Mouse (Mus musculus): ENCODE measurements around the gene Ddx5. TPM values are rescaled to one million over a fixed set of nuclear protein-coding genes. Genes with fewer than 3 reads are reported as not detected.
A peak's percentile ranks its signal among the peaks of the same experiment; 100 is the strongest.
"Not testable (repeated sequence)": the region's sequence is repeated elsewhere in the genome, so short reads cannot be mapped to it uniquely, and the experiment has no call there.

Gene Ddx5
- polyA plus RNA-seq, 1 experiment from 2014 or later, result 431 TPM

- Histone ChIP-seq H3K27me3 (no peaks in the 10 kb centered on the region), H3K9me3 (no peaks in the 10 kb centered on the region), H3K36me3 (peaks cover 39% of the 10 kb centered on the region), H3K4me2 (peak overlapping the region; percentile 85), H3K9ac (peak overlapping the region; percentile 100), H3K4me1 (replicated peaks) (peaks cover 43% of the 10 kb centered on the region), H3K4me3 (peak overlapping the region; percentile 89), H3K27ac (peak overlapping the region; percentile 99)
- under 1% methylated on average over 65 of the region's 65 CpGs for WGBS
- ATAC-seq (ENCODE audit: low FRiP score), result peak; percentile 7
These were observed 1.6 kb downstream of the Ddx5 start for GRCm38 (mm10) chr11:106787131-106788025.

GRCm38 (mm10) chr11:106785043-106785442 is 3.9 kb downstream of the Ddx5 start:
- Histone ChIP-seq H3K4me1 (replicated peaks) (peaks cover 36% of the 10 kb centered on the region), H3K9me3 (no peaks in the 10 kb centered on the region), H3K27ac (no peak overlapping the region), H3K27me3 (no peaks in the 10 kb centered on the region), H3K9ac (0 out of 2 replicates have a peak overlapping the region, but pooled peaks have one; percentile 31), H3K4me3 (peak overlapping the region; percentile 89; the same call in 1 of the 2 replicates), H3K4me2 (peak overlapping the region; percentile 85), H3K36me3 (peaks cover 56% of the 10 kb centered on the region)
- no peak for ATAC-seq (ENCODE audit: low FRiP score)
- 69% methylated on average over 1 of the region's 1 CpGs for WGBS

DNA sequence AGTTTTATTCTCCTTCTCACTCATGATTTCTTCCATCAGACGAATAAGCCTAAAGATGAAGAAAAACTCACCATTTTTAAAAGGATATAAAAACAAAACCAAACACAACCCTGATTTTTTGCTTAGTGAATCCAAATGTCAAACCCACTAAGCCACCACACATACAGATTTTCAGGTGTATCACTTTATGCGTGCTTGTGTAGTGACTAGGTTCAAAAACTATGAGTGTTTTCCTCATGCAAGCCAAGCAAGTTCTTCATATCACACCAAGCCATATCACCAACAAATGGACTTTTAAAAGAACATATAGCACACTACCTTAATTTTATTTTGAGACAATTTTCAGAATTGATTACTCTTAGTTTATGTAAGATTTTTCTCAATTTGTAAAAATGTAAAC is 4.5 kb downstream of the Ddx5 start:
- Histone ChIP-seq H3K9ac (no peak overlapping the region), H3K9me3 (no peaks in the 10 kb centered on the region), H3K27me3 (no peaks in the 10 kb centered on the region), H3K36me3 (peaks cover 58% of the 10 kb centered on the region), H3K4me1 (replicated peaks) (peaks cover 39% of the 10 kb centered on the region), H3K4me2 (no peak overlapping the region), H3K27ac (no peak overlapping the region), H3K4me3 (no peak overlapping the region)
- no peak for ATAC-seq (ENCODE audit: low FRiP score)
- WGBS, result 91% methylated on average over 2 of the region's 2 CpGs

DNA sequence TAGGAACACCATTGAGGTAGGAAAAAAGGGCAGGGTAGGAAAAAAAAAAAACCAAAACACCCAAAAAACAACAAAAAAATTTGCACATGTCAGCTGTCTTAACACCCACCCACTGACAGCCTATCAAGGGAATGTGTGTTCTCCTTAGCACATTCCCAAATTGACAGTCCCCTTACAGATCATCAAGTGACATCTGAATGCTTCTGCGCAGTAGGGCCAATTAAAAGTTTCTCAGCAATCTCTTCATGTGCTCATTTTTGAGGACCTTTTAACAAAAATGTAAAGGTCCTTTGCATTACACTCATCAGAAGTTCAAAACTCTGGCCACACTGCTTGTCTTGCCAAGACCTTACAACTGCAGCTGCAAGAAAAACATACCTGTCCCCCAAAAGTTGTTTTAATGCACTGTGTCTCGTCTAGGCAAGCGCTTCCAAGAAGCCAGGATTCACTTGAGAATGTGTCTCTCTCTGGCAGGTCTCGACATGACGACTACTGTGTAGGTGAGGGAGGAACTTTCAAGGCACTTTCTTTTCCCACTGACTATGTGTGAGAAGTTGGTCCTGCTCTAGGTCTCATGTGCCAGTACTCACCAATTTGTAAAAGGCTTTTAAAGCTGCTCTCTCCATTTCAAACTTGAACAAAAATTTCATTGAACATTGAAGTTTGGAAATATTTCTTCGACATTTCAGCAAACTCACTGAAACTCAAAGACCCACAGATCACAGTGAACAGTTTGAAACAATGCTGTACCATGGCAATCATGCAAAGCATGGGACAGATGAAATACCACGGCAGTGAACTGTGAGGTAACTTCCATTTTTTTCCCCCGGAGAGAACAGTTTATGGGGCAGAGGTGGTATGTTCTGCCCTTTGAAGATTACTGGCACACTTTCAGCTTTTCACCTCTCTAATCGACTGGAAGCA is 5.9 kb downstream of the Ddx5 start:
- H3K4me3 ChIP-seq, result peak overlapping the region; percentile 1; the same call in 1 of the 2 replicates

DNA sequence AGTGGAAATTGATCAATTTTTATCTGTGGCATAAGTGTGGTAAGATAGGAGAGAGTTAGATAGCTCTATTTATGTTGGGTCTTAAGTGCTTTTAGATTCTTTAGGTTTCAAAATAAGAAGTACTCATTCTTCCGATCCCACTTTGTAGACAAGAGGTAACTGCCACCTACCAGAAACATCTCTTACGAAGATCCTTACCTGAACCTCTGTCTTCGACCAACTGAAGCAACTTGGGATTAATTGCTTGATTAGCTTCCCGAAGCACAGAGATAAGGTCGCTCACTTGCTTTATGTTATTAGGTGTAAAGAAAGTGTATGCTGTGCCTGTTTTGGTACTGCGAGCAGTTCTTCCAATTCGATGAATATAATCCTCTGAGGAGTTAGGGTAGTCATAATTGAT is 6.7 kb downstream of the Ddx5 start:
- H3K27ac ChIP-seq; H3K4me2 ChIP-seq; H3K9me3 ChIP-seq; H3K9ac ChIP-seq; ATAC-seq (ENCODE audit: low FRiP score); H3K27me3 ChIP-seq; H3K4me3 ChIP-seq: not testable (repeated sequence)
- Histone ChIP-seq H3K4me1 (replicated peaks) (peaks cover 49% of the 10 kb centered on the region), H3K36me3 (peaks cover 58% of the 10 kb centered on the region)
- WGBS, result 91% methylated on average over 7 of the region's 7 CpGs

More for the DNA sequence above, 5.9 kb downstream of the Ddx5 start:
- H3K27me3 ChIP-seq, result no peaks in the 10 kb centered on the region
- H3K9me3 ChIP-seq, result no peaks in the 10 kb centered on the region
- H3K36me3 ChIP-seq, result peaks cover 58% of the 10 kb centered on the region
- H3K4me1 ChIP-seq (replicated peaks), result peaks cover 43% of the 10 kb centered on the region
- 86% methylated on average over 9 of the region's 9 CpGs for WGBS
- H3K27ac ChIP-seq, result no peak overlapping the region
- H3K4me2 ChIP-seq, result no peak overlapping the region
- ATAC-seq (ENCODE audit: low FRiP score), result no peak
- H3K9ac ChIP-seq, result no peak overlapping the region

GRCm38 (mm10) chr11:106780590-106781220 is 8.3 kb downstream of the Ddx5 start:
- no peak overlapping the region for H3K9ac ChIP-seq
- H3K27ac ChIP-seq, result no peak overlapping the region
- H3K4me1 ChIP-seq (replicated peaks), result peaks cover 40% of the 10 kb centered on the region
- ATAC-seq (ENCODE audit: low FRiP score), result no peak
- peaks cover 55% of the 10 kb centered on the region for H3K36me3 ChIP-seq
- H3K4me3 ChIP-seq, result no peak overlapping the region
- H3K9me3 ChIP-seq, result no peaks in the 10 kb centered on the region
- no peaks in the 10 kb centered on the region for H3K27me3 ChIP-seq
- WGBS, result 84% methylated on average over 6 of the region's 6 CpGs
- H3K4me2 ChIP-seq, result no peak overlapping the region

DNA sequence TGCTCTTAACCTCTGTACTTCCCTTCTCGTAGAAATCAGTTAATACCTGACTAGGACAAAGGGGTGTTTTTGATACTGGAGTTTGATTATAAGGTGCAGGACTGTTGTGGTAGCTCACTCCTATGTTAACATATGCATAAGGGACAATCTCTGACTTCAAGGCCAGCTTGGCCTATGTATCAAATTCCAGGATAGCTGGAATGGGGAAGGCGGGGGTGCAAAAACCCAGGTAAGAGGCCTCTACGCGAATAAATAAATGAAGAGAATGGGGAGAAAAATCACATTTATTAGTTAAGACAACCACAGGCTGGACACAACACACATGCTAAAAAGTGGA is 8.9 kb downstream of the Ddx5 start:
- WGBS, result 66% methylated on average over 4 of the region's 4 CpGs
- Histone ChIP-seq H3K27ac (peak overlapping the region; percentile 92), H3K27me3 (no peaks in the 10 kb centered on the region), H3K9me3 (no peaks in the 10 kb centered on the region), H3K4me3 (peak overlapping the region; percentile 73; the same call in 1 of the 2 replicates), H3K4me1 (replicated peaks) (peaks cover 34% of the 10 kb centered on the region), H3K9ac (peak overlapping the region; percentile 83), H3K36me3 (peaks cover 55% of the 10 kb centered on the region), H3K4me2 (peak overlapping the region; percentile 87)
- ATAC-seq (ENCODE audit: low FRiP score), result no peak; the same call in 1 of the 2 replicates

DNA sequence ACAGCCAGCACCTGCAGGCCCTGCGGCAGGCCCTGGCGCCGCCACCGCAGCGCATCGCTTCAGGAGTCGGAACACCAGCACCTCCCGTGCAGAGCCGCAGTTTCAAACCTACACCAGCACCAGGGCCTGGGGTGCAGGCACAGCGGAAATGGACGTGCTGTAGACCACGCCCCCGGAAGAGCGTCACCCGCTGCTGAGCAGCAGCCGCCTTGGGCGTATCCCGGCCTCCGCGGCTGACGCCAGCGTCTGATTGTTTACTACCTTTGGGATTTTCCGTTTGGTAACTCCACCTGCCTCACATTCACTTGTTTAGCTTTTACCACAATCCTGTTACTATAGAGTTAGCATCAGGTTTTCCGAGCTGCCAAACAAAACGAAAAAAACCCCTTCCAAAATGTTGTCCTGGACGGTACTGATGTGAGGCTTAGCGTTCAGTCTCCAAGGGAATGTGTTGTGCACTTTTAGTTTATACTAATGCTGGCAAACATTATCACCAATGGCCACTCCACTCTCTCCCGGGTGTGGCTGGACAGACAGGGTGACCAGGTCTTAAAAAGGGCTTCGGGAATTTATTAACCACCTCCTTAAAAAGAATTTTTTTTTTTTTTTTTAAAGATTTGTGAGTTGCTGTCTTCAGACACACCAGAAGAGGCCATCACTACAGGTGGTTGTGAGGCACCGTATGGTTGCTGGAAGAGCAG is 9.4 kb downstream of the Ddx5 start, which contains the start of gene Polg2:
Gene Polg2 (minus strand): TSS at position 150 of the 701 bp plus-strand sequence.
- peaks cover 33% of the 10 kb centered on the region for H3K4me1 ChIP-seq (replicated peaks)
- H3K9me3 ChIP-seq, result no peaks in the 10 kb centered on the region
- H3K27ac ChIP-seq, result peak within 1 kb of the TSS; percentile 92
- ATAC-seq (ENCODE audit: low FRiP score), result peak; percentile 99
- WGBS, result 2% methylated on average over 30 of the region's 30 CpGs
- H3K36me3 ChIP-seq, result peaks cover 55% of the 10 kb centered on the region
- no peaks in the 10 kb centered on the region for H3K27me3 ChIP-seq
- peak within 1 kb of the TSS; percentile 83 for H3K9ac ChIP-seq
- peak within 1 kb of the TSS; percentile 73 for H3K4me3 ChIP-seq
- H3K4me2 ChIP-seq, result peak within 1 kb of the TSS; percentile 87

GRCm38 (mm10) chr11:106778589-106779387 is 10.2 kb downstream of the Ddx5 start:
- Histone ChIP-seq H3K27ac (peak overlapping the region; percentile 92), H3K4me2 (peak overlapping the region; percentile 87), H3K9ac (peak overlapping the region; percentile 83), H3K36me3 (peaks cover 55% of the 10 kb centered on the region), H3K4me3 (peak overlapping the region; percentile 73), H3K4me1 (replicated peaks) (peaks cover 30% of the 10 kb centered on the region), H3K9me3 (no peaks in the 10 kb centered on the region), H3K27me3 (no peaks in the 10 kb centered on the region)
- no peak; the same call in none of the 2 replicates for ATAC-seq (ENCODE audit: low FRiP score)
- WGBS, result 3% methylated on average over 39 of the region's 39 CpGs

- H3K9ac ChIP-seq, result no peak overlapping the region
- H3K27me3 ChIP-seq, result no peaks in the 10 kb centered on the region
- H3K4me2 ChIP-seq, result peak overlapping the region; percentile 87
- H3K36me3 ChIP-seq, result peaks cover 55% of the 10 kb centered on the region
- peaks cover 24% of the 10 kb centered on the region for H3K4me1 ChIP-seq (replicated peaks)
- WGBS, result 94% methylated on average over 7 of the region's 7 CpGs
- ATAC-seq (ENCODE audit: low FRiP score), result no peak
- H3K4me3 ChIP-seq, result peak overlapping the region; percentile 73; the same call in 1 of the 2 replicates
- H3K9me3 ChIP-seq, result no peaks in the 10 kb centered on the region
- no peak overlapping the region for H3K27ac ChIP-seq
These were observed 10.9 kb downstream of the Ddx5 start for GRCm38 (mm10) chr11:106778132-106778531.

- no peaks in the 10 kb centered on the region for H3K9me3 ChIP-seq
- H3K27ac ChIP-seq, result no peak overlapping the region
- H3K4me2 ChIP-seq, result no peak overlapping the region
- peaks cover 21% of the 10 kb centered on the region for H3K4me1 ChIP-seq (replicated peaks)
- ATAC-seq (ENCODE audit: low FRiP score), result no peak
- no peaks in the 10 kb centered on the region for H3K27me3 ChIP-seq
- H3K36me3 ChIP-seq, result peaks cover 55% of the 10 kb centered on the region
- no peak overlapping the region for H3K9ac ChIP-seq
- 96% methylated on average over 3 of the region's 3 CpGs for WGBS
- no peak overlapping the region for H3K4me3 ChIP-seq
These were observed 11.6 kb downstream of the Ddx5 start for GRCm38 (mm10) chr11:106777395-106777794.
